Mouse (Mus musculus): ENCODE results near the gene Myrfl. TPM values are rescaled to one million over a fixed set of nuclear protein-coding genes. Genes with fewer than 3 reads are reported as not detected.
A peak's percentile ranks its signal among the peaks of the same experiment; 100 is the strongest.

The Myrfl gene
- total RNA-seq, 2 experiments from 2014 or later: 0.14 to 0.31 TPM

DNA sequence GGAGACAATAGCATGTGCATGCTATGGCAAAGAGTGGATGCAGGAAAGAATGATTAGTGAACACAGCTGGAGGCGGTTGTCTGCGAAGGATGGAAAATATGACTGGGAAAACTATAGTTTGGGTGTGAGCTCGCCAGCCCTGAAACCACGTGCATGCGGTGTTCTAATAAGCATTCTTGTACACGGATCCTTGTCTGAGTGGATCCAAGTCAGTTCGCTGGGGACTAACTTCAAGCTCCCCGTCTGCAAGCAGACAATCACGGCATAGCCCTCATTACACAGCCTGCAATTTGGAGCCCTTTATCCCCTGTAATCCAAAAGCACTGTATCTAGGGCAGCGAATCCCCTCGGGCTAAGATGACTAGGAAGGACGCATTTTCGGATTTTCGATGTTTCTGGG, 136.2 kb downstream of the Myrfl start:
- DNase-seq (ENCODE audit: low spot score in 2 of 2): no peak

DNA sequence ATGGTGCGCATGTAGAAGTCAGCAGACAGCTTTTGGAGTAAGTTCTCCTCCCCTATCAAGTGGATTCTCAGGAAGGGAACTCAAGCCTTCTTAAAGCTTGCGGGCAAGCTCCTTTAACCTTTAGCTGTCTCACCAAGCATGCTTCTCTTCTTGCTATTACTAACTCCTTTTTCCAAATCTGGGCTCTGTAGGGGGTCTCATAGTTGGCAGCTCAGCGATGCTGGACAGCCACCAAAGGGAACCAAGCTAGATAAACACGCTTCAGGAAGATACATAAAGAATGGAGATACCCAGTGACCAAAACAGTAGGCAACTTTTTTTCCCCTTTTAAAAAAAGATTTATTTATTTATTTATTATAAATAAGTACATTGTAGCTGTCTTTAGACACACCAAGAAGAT, 136.9 kb downstream of the Myrfl start:
- no peak for DNase-seq (ENCODE audit: low spot score in 2 of 2)

DNA sequence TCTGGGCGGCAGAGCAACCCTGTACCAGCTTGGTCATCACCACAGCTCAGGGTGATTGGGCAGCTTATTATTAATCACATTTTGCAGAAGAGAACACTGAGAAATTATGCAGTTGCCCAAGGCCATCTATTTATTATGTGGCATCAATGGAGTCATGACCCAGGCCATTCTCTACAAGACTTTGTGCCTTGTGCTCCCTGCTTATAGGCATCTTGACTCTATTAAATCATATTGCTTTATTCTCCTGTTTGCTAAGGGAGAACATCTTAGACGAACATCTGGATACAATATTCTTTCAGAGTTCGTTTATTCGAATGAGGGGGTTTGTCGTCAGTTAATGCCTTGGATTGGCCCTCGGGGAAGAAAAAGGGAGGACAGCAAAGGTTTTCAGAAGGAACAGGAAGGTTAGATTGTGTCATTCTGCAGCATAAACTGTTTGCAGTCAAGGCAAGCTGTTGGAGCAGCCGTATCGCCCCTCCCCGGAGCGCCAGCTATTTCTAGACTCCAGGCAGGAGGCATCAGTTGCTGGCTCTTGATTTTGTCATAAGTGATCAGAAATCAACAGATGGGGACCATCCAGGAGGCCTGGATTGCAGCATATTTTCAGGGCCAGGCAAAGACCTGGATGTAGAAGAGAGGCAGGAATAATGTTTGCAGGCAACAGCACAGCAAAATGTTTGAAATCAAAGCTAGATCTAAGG, 140.7 kb downstream of the Myrfl start:
- DNase-seq (ENCODE audit: low spot score in 2 of 2): peak; percentile 48 to 61

DNA sequence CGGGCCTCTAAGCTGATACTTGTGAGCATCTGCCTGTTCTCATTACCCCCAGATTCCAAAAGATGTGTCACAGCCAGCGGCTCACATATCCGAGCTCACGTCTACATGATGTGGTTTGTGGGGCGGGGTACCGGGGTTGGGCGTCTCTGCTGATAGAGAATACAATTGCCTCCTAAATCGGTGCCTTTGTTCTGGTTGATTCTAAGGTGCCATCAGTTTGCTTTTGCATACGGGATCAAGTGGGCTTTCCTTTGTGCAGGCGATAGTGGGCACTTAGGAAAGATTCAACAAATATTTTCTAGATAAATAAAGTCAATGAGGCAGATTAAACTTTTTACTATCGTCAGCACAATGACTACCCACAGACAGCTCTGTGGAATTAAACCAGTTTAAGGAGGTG, 141.8 kb downstream of the Myrfl start:
- DNase-seq (ENCODE audit: low spot score in 2 of 2): no peak

DNA sequence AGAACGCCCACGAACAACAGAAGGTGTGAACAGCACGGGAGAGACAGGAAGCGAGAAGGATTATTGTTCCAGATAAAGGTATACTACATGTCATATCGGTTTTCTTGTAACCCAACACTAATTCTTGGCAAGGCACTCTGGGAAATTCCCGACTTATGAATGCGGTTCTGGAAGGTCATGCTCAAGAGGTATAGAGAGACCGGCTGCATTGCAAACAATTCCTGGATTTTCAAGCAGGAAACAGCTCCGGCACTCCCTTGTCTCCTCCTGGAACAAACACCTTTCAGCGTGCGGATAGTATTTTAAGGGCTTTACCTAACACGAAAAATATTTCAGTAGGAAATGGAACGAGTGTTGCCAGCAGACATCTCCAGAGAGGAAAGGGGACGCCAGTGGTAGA, 145.8 kb downstream of the Myrfl start:
- DNase-seq (ENCODE audit: low spot score in 2 of 2): no peak

DNA sequence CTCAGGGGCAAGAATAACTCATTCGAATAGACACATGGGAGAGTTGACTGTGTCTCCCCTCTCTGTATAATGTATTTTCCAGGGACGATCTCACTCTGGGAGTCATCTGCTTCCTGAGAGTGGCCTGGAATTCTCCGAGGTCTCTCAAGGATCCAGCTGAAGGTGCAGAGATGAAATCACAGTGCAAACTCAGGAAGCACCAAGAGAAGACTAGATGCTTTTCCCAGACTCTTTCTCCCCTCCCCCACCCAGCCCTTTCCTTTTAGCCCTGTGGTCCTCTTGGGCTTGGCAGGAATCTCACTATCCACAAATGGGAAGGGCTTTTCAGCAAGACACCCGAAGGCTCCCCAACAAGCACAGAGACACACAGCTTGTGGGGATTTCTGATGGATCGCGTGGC, 146.7 kb downstream of the Myrfl start:
- DNase-seq (ENCODE audit: low spot score in 2 of 2): no peak

DNA sequence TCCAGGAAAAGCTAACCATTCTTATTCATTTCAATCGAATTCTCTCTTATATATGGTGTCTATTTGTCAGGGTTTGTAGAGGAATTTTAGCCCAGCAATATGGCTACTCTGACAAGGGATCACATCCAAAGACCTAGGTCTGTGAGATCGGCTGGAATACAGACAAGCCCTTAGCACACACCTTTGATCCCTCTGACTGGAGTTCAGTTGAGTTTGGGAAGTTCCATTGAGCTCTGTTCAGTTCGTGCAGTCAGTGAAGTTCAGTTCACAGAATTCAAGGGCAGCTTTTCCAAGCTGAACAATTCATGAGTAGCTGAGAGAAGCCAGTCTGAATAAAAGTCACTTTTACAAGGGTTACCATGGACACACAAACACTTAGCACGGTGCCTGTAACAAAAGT, 148.0 kb downstream of the Myrfl start:
- DNase-seq (ENCODE audit: low spot score in 2 of 2): no peak

DNA sequence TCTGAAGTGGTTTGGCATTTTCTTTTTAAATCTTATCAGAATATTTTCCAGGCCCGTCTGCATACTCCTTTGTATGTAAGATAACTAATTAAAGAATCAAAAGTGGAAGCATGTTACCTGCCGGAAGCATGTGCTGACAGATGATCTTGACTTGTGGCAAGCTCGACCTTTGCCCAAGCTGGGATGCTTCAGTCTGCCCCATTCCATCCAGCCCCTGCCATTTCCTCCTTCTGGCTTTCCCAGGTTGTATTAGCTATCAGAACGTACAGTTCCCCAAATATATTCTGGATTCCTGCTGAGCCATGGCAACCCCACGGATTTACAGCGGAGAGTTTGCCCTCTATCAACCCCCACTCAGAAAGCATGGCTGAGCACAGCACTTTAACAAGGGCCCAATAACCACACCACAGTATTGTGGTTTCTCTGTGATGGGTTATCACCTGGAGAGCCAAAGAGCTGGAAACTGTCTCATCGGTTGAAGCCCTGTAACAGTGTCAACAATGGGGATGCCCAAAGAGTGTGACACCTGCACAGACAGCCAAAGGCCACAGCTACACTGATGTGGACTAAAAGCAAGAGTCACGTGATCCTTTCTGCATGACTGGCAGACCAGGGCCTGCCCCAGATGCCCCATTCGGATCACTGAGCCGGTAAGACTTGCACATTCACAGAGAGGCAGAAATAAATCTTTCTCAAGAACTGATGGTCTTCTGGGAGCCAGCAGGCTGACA, 150.3 kb downstream of the Myrfl start:
- no peak for DNase-seq (ENCODE audit: low spot score in 2 of 2)

DNA sequence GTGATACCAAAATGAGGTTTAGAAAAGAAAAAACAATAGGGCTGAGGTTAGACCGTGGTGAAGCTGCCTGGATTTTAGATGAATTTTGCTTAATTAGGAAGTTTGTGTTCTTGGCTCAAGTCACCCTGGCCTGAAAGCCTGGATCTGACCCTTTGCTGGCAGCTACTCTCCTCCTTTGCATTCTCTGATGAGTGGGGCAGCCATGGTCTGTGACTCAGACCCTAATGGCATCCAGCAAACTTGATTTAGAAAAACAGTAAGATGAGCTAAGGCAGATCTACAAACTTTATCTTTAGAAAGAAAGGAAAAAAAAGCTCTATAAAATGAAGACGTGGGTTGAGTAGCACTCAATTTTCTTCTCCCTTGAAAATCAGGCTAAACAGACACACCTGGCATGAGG, 154.0 kb downstream of the Myrfl start:
- no peak for DNase-seq (ENCODE audit: low spot score in 2 of 2)

DNA sequence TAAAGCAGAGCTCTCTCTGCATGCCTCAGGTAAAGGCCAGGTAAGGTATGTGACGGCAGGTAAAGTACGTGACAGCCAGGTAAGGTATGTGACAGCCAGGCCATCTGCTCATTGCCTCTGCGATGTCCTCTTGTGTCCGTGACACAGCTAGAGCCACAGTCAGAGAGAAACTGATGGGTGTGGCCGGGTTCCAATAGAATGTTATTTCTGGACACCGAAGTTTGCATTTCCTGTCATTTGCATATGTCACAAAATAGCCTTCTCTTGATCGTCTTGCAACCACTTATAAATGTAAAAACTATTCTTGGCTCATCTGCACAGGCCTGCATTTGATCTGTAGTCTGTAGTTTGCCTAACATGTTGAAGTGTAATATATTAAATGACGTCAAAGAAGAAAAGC, 154.5 kb downstream of the Myrfl start:
- no peak for DNase-seq (ENCODE audit: low spot score in 2 of 2)

DNA sequence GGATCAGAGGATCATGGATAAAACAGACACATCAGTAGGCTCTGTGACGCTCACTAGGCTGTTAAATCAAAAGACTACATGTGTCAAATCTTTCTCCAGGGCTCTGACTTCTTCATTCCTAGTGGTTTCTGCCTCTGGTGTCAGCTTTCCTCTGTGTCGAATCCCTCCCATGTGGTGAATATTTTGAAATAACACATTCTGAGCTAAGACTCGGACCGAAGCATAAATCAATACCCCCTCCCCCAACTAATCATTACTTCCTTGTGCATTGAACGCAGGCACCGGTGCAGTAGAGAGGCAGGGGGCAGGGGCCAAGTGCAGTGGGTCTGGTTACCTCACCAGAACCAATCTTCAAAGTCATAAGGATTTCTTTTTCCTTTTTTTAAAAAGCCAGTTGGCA, 155.4 kb downstream of the Myrfl start:
- DNase-seq (ENCODE audit: low spot score in 2 of 2): no peak

DNA sequence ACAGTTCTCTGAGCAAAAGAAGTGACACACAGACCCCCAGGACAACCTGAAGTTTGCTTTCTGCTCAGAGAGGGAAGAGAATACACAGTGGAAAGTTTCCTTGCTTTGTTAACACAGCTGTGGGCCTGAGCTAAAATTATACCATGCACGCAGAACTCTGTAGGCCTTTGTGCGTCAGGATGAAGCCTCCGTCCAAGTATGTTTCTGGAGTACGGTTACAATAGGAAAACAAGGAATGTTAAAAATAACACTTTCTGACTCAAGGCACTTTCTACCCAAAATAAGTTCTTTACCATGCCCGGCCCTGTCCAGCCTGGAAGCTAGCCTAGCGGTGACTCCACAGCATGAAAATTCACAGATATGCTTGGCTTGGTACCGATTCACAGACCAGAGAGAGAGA, 156.6 kb downstream of the Myrfl start:
- no peak for DNase-seq (ENCODE audit: low spot score in 2 of 2)

DNA sequence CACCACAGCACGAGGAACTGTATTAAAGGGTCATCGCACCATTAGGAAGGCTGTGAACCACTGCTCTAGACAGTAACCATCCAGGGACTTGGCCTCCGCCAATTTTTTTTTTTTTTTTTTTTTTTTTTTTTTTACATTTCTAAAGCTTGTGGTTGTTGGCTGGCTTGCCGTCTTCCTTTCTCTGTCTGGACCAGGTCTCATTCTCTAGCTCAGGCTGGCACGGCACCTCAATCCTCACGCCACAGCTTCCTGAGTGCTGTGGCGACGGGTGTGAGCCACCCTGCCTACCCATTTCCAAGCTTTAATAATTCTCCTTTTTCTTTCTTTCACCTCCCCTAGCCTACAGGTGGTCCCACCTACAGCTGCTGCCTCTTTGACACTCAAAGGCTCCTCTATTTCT, 158.2 kb downstream of the Myrfl start:
- no peak for DNase-seq (ENCODE audit: low spot score in 2 of 2)

DNA sequence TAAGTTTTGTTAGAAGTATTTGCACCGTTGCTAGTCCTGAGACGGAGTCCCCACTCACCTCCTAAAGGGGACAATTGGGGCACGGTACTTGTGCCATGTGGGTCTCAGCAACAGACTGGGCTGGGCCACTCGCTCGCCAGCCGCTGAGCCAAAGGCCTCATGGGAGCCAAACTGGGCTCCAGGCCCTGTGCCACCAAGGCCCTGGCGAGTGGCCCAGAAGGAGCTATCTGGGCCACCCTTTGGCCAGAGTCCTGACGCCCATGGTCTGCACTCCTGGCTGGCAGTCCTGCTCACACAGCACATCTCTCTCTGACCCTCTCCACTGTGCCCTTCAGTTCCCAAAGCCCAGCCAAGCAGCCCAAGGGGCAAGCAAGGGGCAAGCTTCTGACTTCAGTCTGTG, 161.1 kb downstream of the Myrfl start:
- DNase-seq (ENCODE audit: low spot score in 2 of 2): peak; percentile 55 to 75

DNA sequence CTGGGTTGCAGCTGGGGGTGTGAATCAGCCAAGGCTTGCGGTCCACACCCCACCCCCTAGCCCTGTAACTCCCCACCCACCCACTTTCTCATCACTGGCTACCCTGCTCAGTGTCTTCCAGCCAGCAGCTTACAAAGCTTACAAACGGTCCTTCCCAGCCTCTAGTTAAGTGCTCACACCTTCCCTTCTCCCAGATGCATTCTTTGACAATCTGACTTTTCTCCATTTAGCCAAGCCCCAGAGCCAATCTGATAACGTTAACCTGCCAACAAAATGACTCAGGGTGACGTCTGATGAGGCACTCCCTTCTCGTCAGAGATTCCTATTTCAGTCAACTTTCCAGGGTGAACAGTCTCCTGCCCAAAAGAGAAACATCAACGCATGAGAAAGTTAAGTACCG, 163.1 kb downstream of the Myrfl start:
- DNase-seq (ENCODE audit: low spot score in 2 of 2): no peak

DNA sequence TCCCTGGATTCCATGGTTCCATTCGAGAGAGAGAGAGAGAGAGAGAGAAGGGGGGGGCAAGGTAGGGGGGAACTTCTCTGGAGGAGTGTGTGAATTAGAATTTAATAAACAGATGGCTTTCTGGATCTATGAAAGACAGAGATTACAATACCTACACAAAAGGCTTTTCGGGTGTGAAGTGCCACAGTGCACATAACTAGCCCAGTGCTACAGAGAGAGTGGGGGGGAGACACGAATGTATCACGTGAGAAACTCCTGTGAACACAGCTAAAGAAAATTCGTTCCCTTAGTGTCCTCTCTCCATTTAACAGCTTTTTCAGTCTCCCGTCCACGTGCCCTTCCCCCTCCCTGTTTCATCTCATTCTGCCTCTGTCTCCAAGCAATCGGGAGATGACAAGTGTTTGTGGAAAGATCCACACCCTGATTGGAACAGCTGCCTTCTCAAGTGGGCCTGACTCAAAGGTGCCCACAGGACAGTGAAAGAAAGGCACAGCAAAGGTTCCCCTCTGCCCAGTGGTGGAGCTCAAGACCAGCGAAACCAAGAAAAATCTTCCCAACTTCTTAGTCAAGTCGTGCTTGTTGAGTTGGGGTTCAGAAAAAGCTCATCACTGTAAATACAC, 166.6 kb downstream of the Myrfl start:
- DNase-seq (ENCODE audit: low spot score in 2 of 2): no peak

DNA sequence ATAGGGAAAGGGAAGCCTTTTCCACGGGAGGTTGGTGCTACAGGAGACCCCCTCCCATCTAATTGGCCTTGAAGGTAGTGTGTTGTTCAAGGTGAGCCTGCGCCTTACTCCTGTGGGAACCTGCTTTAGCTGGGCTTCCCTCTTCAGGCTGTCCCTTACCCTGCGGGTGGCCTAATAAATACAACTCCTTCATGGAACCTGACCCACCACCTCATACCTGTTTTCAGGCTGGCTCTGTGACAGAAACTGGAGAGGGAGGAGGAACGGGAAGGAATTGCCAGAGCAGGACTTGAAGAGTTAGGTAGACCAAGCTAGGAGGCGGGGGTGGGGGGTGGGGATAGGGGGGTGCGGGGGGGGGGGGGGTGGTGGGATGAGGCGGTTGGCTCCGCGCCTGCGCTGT, 167.9 kb downstream of the Myrfl start:
- DNase-seq (ENCODE audit: low spot score in 2 of 2): no peak

DNA sequence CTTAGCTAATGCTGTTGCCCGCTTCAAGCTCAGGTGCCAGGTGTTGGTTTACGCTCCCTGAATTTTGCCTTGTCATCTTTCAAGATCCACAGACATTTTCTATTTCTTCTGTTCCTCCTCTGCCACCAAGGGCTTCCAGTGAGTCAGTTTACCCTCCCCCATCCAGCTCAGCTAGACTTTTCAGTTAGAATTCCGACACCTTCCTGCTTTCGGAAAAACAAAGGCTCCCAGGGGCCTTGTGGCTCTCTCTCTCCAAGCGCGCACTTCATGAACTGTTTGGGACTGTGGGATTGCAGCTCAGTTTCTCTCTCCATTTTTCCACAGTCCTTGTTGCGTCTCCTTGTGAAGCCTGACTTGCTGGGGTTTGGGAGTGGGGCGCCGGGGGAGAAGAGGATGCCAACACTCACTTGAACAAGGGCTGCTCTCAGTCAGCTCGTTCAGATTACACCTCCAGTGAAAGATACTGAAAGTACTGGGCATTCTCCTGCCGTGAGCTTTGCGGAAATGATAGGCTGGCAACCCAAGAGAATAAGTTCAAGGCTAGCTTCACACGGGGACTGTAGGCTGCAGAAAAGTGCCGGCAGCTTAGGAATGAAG, 168.9 kb downstream of the Myrfl start:
- no peak for DNase-seq (ENCODE audit: low spot score in 2 of 2)
